Mouse (Mus musculus) liver, embryonic 16.5 days (tissue): ENCODE data around the gene Zfp473. TPM values are rescaled to one million over a fixed set of nuclear protein-coding genes. Genes with fewer than 3 reads are reported as not detected.
"Not testable (repeated sequence)": the region's sequence is repeated elsewhere in the genome, so short reads cannot be mapped to it uniquely, and the experiment has no call there.

Experiments used
- ATAC-seq: fragments of 200-750 bp; cut with Nextera tagmentation; 2 replicates; pipeline ENCODE4 v1.8.0; 2017; ENCODE audit warnings: low read depth, mild to moderate bottlenecking, moderate number of reproducible peaks, moderate library complexity
- H3K27ac ChIP-seq: fragments of 300-500 bp; sonication (generic); 2 replicates; pipeline ENCODE4 v1.5.1; 2014; ENCODE audit warnings: mild to moderate bottlenecking, low read length
- H3K27me3 ChIP-seq: fragments of 300-500 bp; sonication (generic); 2 replicates; pipeline ENCODE4 v1.6.1; 2014; ENCODE audit warnings: low read depth, low read length, mixed read lengths; ENCODE audit not compliant: control insufficient read depth, insufficient read depth
- H3K36me3 ChIP-seq: fragments of 300-500 bp; sonication (generic); 2 replicates; pipeline ENCODE4 v1.6.1; 2014; ENCODE audit warnings: mild to moderate bottlenecking; ENCODE audit not compliant: control insufficient read depth, insufficient read depth
- H3K4me1 ChIP-seq: fragments of 300-500 bp; sonication (generic); 2 replicates; pipeline ENCODE4 v1.6.1; 2014; ENCODE audit warnings: low read depth, low read length, mixed read lengths; ENCODE audit not compliant: control insufficient read depth
- H3K4me2 ChIP-seq: fragments of 300-500 bp; sonication (generic); 2 replicates; pipeline ENCODE4 v1.6.1; 2014; ENCODE audit warnings: low read depth, low read length, mixed read lengths
- H3K4me3 ChIP-seq: fragments of 300-500 bp; sonication (generic); 2 replicates; pipeline ENCODE4 v1.5.1; 2014; ENCODE audit warnings: low read depth, mild to moderate bottlenecking, low read length
- H3K9ac ChIP-seq: fragments of 300-500 bp; sonication (generic); 2 replicates; pipeline ENCODE4 v1.6.1; 2014; ENCODE audit warnings: low read depth, low read length
- H3K9me3 ChIP-seq: fragments of 300-500 bp; sonication (generic); replicated peaks from 2 replicates; pipeline ENCODE4 v1.6.1; 2016; ENCODE audit warnings: low read length; ENCODE audit not compliant: control insufficient read depth
- WGBS: fragments of 180-500 bp; shearing (Covaris S2); extraction: QIAGEN DNeasy Blood & Tissue Kit; methylation state at CpG from one replicate; pipeline ENCODE4 v1.1.7; 2014; ENCODE audit not compliant: insufficient replicate concordance; 5-methylcytosine and 5-hydroxymethylcytosine counted together
- polyA plus RNA-seq: library from polyadenylated mRNA; unstranded; fragments of >200 nt; fragmentation: Nextera tagmentation; extraction: Ambion mirVana; gene quantifications from 2 replicates; pipeline ENCODE4 v1.2.1, GENCODE M21; 2015

The Zfp473 gene
- polyA plus RNA-seq, 1 experiment from 2014 or later, result 1.2 TPM

- no peak overlapping the region for H3K4me2 ChIP-seq
- no peak overlapping the region for H3K27ac ChIP-seq
- no peaks in the 10 kb centered on the region for H3K36me3 ChIP-seq
- no peaks in the 10 kb centered on the region for H3K9me3 ChIP-seq
- no peak overlapping the region for H3K4me3 ChIP-seq
- ATAC-seq, result no peak
- no peak overlapping the region for H3K9ac ChIP-seq
- no peaks in the 10 kb centered on the region for H3K27me3 ChIP-seq
- WGBS, result 64% methylated on average over 11 of the region's 11 CpGs
- no peaks in the 10 kb centered on the region for H3K4me1 ChIP-seq
These were observed 22.5 kb downstream of the Zfp473 start for GRCm38 (mm10) chr7:44728082-44728975.

GRCm38 (mm10) chr7:44727151-44727550, 23.7 kb downstream of the Zfp473 start:
- Histone ChIP-seq H3K4me2 (no peak overlapping the region), H3K36me3 (no peaks in the 10 kb centered on the region), H3K9me3 (no peaks in the 10 kb centered on the region), H3K9ac (no peak overlapping the region), H3K4me3 (no peak overlapping the region), H3K4me1 (no peaks in the 10 kb centered on the region), H3K27me3 (no peaks in the 10 kb centered on the region), H3K27ac (no peak overlapping the region)
- WGBS, result 57% methylated on average over 5 of the region's 5 CpGs
- ATAC-seq, result no peak

- WGBS, result 60% methylated on average over 6 of the region's 6 CpGs
- H3K27me3 ChIP-seq, result no peaks in the 10 kb centered on the region
- H3K9me3 ChIP-seq, result no peaks in the 10 kb centered on the region
These were observed 24.5 kb downstream of the Zfp473 start for GRCm38 (mm10) chr7:44726343-44726742.

GRCm38 (mm10) chr7:44724316-44724715, 26.5 kb downstream of the Zfp473 start:
- Histone ChIP-seq H3K27me3 (no peaks in the 10 kb centered on the region), H3K4me3 (no peak overlapping the region), H3K27ac (no peak overlapping the region), H3K4me2 (no peak overlapping the region), H3K4me1 (no peaks in the 10 kb centered on the region), H3K9me3 (no peaks in the 10 kb centered on the region), H3K9ac (no peak overlapping the region), H3K36me3 (no peaks in the 10 kb centered on the region)
- WGBS, result 16% methylated on average over 7 of the region's 7 CpGs
- ATAC-seq, result no peak

More at GRCm38 (mm10) chr7:44726343-44726742, 24.5 kb downstream of the Zfp473 start:
- no peak overlapping the region for H3K4me3 ChIP-seq
- H3K36me3 ChIP-seq, result no peaks in the 10 kb centered on the region
- H3K4me1 ChIP-seq, result no peaks in the 10 kb centered on the region
- no peak overlapping the region for H3K9ac ChIP-seq
- no peak for ATAC-seq
- no peak overlapping the region for H3K27ac ChIP-seq
- H3K4me2 ChIP-seq, result no peak overlapping the region

GRCm38 (mm10) chr7:44722058-44722457, 28.8 kb downstream of the Zfp473 start:
- no peaks in the 10 kb centered on the region for H3K36me3 ChIP-seq
- no peaks in the 10 kb centered on the region for H3K27me3 ChIP-seq
- no peaks in the 10 kb centered on the region for H3K9me3 ChIP-seq
- WGBS, result 52% methylated on average over 5 of the region's 5 CpGs
- no peak overlapping the region for H3K27ac ChIP-seq
- no peak overlapping the region for H3K4me2 ChIP-seq
- no peaks in the 10 kb centered on the region for H3K4me1 ChIP-seq
- no peak overlapping the region for H3K4me3 ChIP-seq
- H3K9ac ChIP-seq, result no peak overlapping the region
- ATAC-seq, result no peak

- H3K4me3 ChIP-seq, result no peak overlapping the region
- no peaks in the 10 kb centered on the region for H3K27me3 ChIP-seq
- H3K4me2 ChIP-seq, result no peak overlapping the region
- H3K27ac ChIP-seq, result no peak overlapping the region
- WGBS, result 65% methylated on average over 5 of the region's 5 CpGs
- H3K4me1 ChIP-seq, result no peaks in the 10 kb centered on the region
- H3K9ac ChIP-seq, result no peak overlapping the region
- ATAC-seq, result no peak
- H3K36me3 ChIP-seq, result no peaks in the 10 kb centered on the region
- H3K9me3 ChIP-seq, result 0 out of 2 replicates have a peak, but pooled peaks cover 2% of the 10 kb centered on the region
These were observed 41.0 kb downstream of the Zfp473 start for GRCm38 (mm10) chr7:44709881-44710280.

- WGBS, result 68% methylated on average over 14 of the region's 14 CpGs
- no peak within 1 kb of the TSS for H3K9ac ChIP-seq
- H3K9me3 ChIP-seq, result 0 out of 2 replicates have a peak, but pooled peaks cover 2% of the 10 kb centered on the region
- no peak for ATAC-seq
- no peaks in the 10 kb centered on the region for H3K27me3 ChIP-seq
- H3K36me3 ChIP-seq, result no peaks in the 10 kb centered on the region
- no peaks in the 10 kb centered on the region for H3K4me1 ChIP-seq
- no peak within 1 kb of the TSS for H3K27ac ChIP-seq
- H3K4me3 ChIP-seq, result no peak within 1 kb of the TSS
- H3K4me2 ChIP-seq, result no peak within 1 kb of the TSS
These were observed 42.3 kb downstream of the Zfp473 start, which contains the start of gene Izumo2 for GRCm38 (mm10) chr7:44708574-44708973. Gene Izumo2 (plus strand): TSS chr7:44708742.

- not testable (repeated sequence) for H3K4me1 ChIP-seq, H3K36me3 ChIP-seq, H3K27ac ChIP-seq, H3K9me3 ChIP-seq, H3K27me3 ChIP-seq, ATAC-seq, H3K4me3 ChIP-seq, H3K9ac ChIP-seq, H3K4me2 ChIP-seq
- WGBS, result 70% methylated on average over 5 of the region's 6 CpGs
These were observed 42.8 kb downstream of the Zfp473 start for GRCm38 (mm10) chr7:44708093-44708492.

- Histone ChIP-seq H3K27me3 (no peaks in the 10 kb centered on the region), H3K9me3 (0 out of 2 replicates have a peak, but pooled peaks cover 2% of the 10 kb centered on the region), H3K4me1 (no peaks in the 10 kb centered on the region), H3K36me3 (no peaks in the 10 kb centered on the region), H3K4me3 (no peak overlapping the region), H3K27ac (no peak overlapping the region), H3K4me2 (no peak overlapping the region), H3K9ac (no peak overlapping the region)
- ATAC-seq, result no peak
- WGBS, result 61% methylated on average over 5 of the region's 5 CpGs
These were observed 43.6 kb downstream of the Zfp473 start for GRCm38 (mm10) chr7:44707169-44707675.
